Mouse (Mus musculus) ES-E14 (cell line): ENCODE measurements at regions not wholly inside any gene's neighbourhood (a gene's known extent, or its start where the extent isn't known, plus 50 kb on each side); places are given as distances from the start of the nearest gene placed in this dataset.

Experiments used
- ZC3H11A ChIP-seq: IDR thresholded peaks from 2 replicates; pipeline ENCODE4 v1.6.1; 2012; ENCODE audit warnings: low read depth, mild to moderate bottlenecking, inconsistent platforms, low read length, borderline replicate concordance
- ZNF384 ChIP-seq: IDR thresholded peaks from 2 replicates; pipeline ENCODE4 v1.6.1; 2012; ENCODE audit warnings: low read depth, low read length, inconsistent platforms

DNA sequence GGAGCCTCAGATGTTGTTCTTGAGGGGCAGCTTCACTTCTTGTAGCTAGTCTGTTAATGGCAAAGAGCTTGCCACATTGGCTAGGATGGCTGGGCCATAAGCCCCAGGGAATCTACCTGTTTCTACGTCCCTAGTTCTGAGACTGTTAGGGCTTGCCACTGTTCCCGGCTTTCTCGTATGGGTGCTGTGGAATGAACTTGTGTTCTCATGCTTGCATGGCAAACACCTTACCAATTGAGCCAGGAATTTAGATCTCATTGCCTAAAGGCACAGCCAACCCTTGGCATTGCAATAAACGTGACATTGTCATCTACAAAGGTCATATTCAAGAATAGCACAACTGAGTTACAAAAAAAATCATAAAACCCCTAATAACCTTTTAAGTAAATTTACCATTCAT lies 489.8 kb downstream of the Ccdc171 start:
- no peak for TF ChIP-seq ZC3H11A
- no peak for TF ChIP-seq ZNF384
